Mouse (Mus musculus) midbrain, postnatal 0 days (tissue): ENCODE results near the gene Hyou1. TPM values are rescaled to one million over a fixed set of nuclear protein-coding genes. Genes with fewer than 3 reads are reported as not detected.
A peak's percentile ranks its signal among the peaks of the same experiment; 100 is the strongest.

Experiments
- ATAC-seq: fragments of 200-750 bp; cut with Nextera tagmentation; 2 replicates; pipeline ENCODE4 v1.8.0; 2017; ENCODE audit warnings: moderate number of reproducible peaks, mild to moderate bottlenecking, moderate TSS enrichment, moderate library complexity; ENCODE audit not compliant: low FRiP score
- DNase-seq: peaks from one replicate; pipeline ENCODE4 v3.0.0-alpha.2; 2015; ENCODE audit warnings: low spot score
- H3K27ac ChIP-seq: fragments of 300-500 bp; sonication (generic); 2 replicates; pipeline ENCODE4 v1.5.1; 2014; ENCODE audit warnings: low read depth, mild to moderate bottlenecking, low read length, mixed read lengths
- H3K27me3 ChIP-seq: fragments of 300-500 bp; sonication (generic); 2 replicates; pipeline ENCODE4 v1.6.1; 2014; ENCODE audit warnings: low read length, control low read depth, mixed read lengths; ENCODE audit not compliant: insufficient read depth
- H3K36me3 ChIP-seq: fragments of 300-500 bp; sonication (generic); 2 replicates; pipeline ENCODE4 v1.6.1; 2014; ENCODE audit warnings: low read length, control low read depth, mixed read lengths; ENCODE audit not compliant: insufficient read depth
- H3K4me1 ChIP-seq: fragments of 300-500 bp; sonication (generic); 2 replicates; pipeline ENCODE4 v1.6.1; 2014; ENCODE audit warnings: mild to moderate bottlenecking, control low read depth, antibody characterized with exemption, low read length, mixed read lengths; ENCODE audit not compliant: insufficient read depth
- H3K4me2 ChIP-seq: fragments of 300-500 bp; sonication (generic); 2 replicates; pipeline ENCODE4 v1.6.1; 2014; ENCODE audit warnings: low read depth, mild to moderate bottlenecking, low read length, mixed read lengths; ENCODE audit not compliant: poor library complexity, severe bottlenecking
- H3K4me3 ChIP-seq: fragments of 300-500 bp; sonication (generic); 2 replicates; pipeline ENCODE4 v1.5.1; 2014; ENCODE audit warnings: low read depth, mild to moderate bottlenecking, low read length, moderate library complexity
- H3K9ac ChIP-seq: fragments of 300-500 bp; sonication (generic); replicated peaks from 2 replicates; pipeline ENCODE4 v1.6.1; 2014; ENCODE audit warnings: mild to moderate bottlenecking, low read length, moderate library complexity, mixed read lengths; ENCODE audit not compliant: poor library complexity, severe bottlenecking
- H3K9me3 ChIP-seq: fragments of 300-500 bp; sonication (generic); 2 replicates; pipeline ENCODE4 v1.6.1; 2016; ENCODE audit warnings: low read length, control low read depth
- CTCF ChIP-seq: IDR thresholded peaks from 2 replicates; pipeline ENCODE4 v1.5.1; 2016; ENCODE audit warnings: antibody characterized with exemption, mild to moderate bottlenecking
- WGBS: fragments of 180-500 bp; shearing (Covaris S2); extraction: QIAGEN DNeasy Blood & Tissue Kit; methylation state at CpG from one replicate; pipeline ENCODE4 v1.1.7; 2014; 5-methylcytosine and 5-hydroxymethylcytosine counted together
- polyA plus RNA-seq: library from polyadenylated mRNA; unstranded; fragments of >200 nt; fragmentation: Nextera tagmentation; extraction: Ambion mirVana; gene quantifications from 2 replicates; pipeline ENCODE4 v1.2.1, GENCODE M21; 2015
- total RNA-seq: library from RNA; depleted of rRNA; stranded (reverse); fragments of >200 nt; gene quantifications from 2 replicates; pipeline ENCODE4 v1.2.3, GENCODE M21; 2014; rRNA removed

Hyou1 gene
- 64.7 and 78.8 TPM in 2 replicates for total RNA-seq
- 16.9 and 18.5 TPM in 2 replicates for polyA plus RNA-seq

DNA sequence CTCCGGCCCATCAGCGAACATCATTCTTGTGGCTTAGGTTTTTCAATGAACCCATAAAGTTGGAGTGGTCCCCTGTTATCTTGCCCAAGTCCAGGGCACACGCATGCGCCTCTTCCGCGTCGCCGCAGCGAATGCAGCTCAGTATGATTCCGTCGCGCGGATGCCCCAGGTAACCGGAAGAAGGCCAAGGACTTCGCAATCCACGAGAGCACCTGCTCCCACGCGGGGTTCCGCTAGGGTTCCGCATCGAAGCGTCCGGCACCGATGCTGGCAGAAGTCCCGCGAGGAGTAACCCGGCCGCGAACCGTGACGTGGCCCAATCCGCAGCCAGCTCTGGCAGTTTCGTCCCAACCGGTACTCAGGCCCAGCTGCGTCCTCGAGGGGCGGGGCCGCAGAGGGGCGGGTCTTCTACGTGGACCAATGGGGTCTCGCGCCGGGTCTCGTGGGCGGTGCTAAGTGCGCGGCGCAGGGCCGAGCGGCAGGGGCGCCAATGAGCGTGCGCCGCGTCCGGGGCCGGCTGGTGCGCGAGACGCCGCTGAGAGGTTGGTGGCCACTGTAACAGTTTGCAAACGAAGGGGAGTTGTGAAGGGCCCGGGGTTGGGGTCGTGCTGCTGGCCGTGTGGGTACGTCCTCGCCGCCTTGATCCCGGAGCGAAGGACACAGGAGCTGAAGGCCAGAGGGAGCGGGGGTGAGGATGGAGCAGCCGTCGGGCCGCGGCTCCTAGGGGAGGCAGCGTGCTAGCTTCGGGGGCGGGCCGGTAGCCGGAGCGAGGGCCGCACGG lies at the start of gene Hyou1:
TSS of gene Hyou1 (plus strand) at position 437 of the 781 bp plus-strand sequence.
- Histone ChIP-seq H3K36me3 (peaks cover 31% of the 10 kb centered on the region), H3K27me3 (no peaks in the 10 kb centered on the region), H3K9ac (peak within 1 kb of the TSS; percentile 95), H3K4me2 (peak within 1 kb of the TSS; percentile 94), H3K4me1 (peaks cover 9% of the 10 kb centered on the region; the same call in 1 of the 2 replicates), H3K27ac (peak within 1 kb of the TSS; percentile 86), H3K4me3 (peak within 1 kb of the TSS; percentile 92), H3K9me3 (no peaks in the 10 kb centered on the region)
- peak; percentile 62 for TF ChIP-seq CTCF
- DNase-seq (peak; percentile 98), ATAC-seq (peak; percentile 98)
- under 1% methylated on average over 76 of the region's 83 CpGs for WGBS

DNA sequence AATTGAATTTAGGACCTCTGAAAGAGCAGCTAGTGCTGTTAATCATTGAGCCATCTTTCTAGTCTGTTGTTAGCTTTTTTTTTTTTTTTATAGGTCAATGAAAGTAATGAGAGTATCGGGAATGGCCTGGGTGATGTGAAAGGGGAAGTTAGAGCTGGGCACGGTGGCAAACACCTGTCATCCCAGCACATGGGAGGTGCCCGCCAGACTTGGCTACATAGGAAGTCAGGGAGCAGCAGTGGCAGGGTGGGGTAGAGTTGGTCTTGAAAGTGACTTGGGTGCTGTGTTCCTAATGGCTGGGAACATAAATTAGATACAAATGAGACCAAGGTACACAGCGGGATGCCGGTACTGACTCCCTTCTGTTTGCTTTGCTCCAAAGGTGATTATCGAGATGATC lies 48.6 kb upstream of the Hyou1 start:
- DNase-seq, result no peak
- Histone ChIP-seq H3K27me3 (no peaks in the 10 kb centered on the region), H3K4me2 (no peak overlapping the region), H3K4me1 (0 out of 2 replicates have a peak, but pooled peaks cover 8% of the 10 kb centered on the region), H3K4me3 (no peak overlapping the region), H3K36me3 (peaks cover 23% of the 10 kb centered on the region), H3K9ac (no peak overlapping the region), H3K27ac (no peak overlapping the region), H3K9me3 (no peaks in the 10 kb centered on the region)
- 97% methylated on average over 6 of the region's 6 CpGs for WGBS
- no peak for ATAC-seq
- TF ChIP-seq CTCF, result no peak

DNA sequence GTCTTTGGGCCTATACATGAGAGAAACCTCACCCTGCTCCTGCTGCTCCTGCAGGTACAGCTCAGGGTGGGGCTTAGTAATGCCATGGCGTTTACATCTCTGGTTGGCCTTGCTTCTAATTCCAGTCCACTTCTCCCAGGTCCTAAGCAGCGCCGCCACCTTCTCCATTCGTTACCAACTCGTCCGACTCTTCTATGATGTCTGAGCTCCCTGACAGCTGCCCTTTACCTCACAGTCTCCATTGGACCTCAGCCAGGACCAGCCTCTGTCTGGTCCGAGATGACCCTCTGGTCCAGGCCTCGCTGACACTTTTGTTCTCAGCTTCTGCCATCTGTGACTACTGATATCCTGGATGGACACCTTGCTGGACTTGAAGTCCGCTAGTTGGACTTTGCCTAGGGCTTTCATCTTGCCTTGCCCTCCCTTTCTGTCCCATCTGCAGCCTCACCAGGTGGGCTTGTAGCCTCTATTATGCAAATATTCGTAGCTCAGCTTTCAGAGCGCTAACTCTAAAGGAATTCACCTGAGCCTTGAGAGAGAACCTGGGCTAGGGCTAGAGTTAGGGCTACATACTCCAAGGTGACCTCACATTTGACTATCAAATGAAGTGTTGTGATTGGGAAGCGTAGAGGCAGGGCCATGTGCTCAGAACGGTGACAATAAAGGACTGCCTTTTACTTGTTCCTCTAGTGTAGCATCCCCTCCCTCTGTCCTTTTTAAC lies 46.2 kb upstream of the Hyou1 start:
- Histone ChIP-seq H3K9ac (no peak overlapping the region), H3K9me3 (no peaks in the 10 kb centered on the region), H3K4me1 (peaks cover 5% of the 10 kb centered on the region; the same call in 1 of the 2 replicates), H3K36me3 (peaks cover 25% of the 10 kb centered on the region), H3K27me3 (no peaks in the 10 kb centered on the region), H3K27ac (no peak overlapping the region), H3K4me3 (no peak overlapping the region), H3K4me2 (no peak overlapping the region)
- TF ChIP-seq CTCF, result no peak
- ATAC-seq (no peak), DNase-seq (no peak)
- WGBS, result 95% methylated on average over 13 of the region's 13 CpGs

DNA sequence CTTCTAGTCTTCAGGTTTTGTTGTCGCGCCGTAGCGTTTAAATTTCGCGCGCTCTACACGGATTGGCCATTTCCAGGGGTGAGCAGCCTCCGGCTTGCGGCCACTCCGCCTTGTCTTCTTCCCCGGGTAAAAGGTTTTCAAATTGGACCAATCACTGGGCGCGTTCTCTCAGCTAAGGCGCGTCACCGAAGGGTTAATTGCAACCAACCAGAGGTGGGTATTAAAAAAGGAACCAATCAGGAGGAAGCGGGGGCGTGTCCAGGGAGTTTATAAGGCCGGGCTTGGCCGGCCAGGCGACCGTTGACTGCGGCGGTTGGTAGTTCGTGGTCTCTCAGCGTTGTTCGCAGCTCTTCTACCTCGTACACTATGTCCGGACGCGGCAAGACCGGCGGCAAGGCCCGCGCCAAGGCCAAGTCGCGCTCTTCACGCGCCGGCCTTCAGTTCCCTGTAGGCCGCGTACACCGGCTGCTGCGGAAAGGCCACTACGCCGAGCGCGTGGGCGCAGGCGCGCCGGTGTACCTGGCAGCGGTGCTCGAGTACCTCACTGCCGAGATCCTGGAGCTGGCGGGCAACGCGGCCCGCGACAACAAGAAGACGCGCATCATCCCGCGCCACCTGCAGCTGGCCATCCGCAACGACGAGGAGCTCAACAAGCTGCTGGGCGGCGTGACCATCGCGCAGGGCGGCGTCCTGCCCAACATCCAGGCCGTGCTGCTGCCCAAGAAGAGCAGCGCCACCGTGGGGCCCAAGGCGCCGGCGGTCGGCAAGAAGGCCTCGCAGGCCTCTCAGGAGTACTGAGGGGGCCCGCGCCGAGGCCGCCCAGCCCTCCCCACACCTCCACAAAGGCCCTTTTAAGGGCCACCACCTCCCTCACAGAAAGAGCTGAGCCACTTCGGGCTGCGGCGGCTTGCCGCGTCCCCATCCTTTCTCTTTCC lies 44.6 kb upstream of the Hyou1 start, which contains the start of gene H2afx:
TSS of gene H2afx (plus strand) at position 299 of the 935 bp plus-strand sequence.
- WGBS, result under 1% methylated on average over 85 of the region's 91 CpGs

DNA sequence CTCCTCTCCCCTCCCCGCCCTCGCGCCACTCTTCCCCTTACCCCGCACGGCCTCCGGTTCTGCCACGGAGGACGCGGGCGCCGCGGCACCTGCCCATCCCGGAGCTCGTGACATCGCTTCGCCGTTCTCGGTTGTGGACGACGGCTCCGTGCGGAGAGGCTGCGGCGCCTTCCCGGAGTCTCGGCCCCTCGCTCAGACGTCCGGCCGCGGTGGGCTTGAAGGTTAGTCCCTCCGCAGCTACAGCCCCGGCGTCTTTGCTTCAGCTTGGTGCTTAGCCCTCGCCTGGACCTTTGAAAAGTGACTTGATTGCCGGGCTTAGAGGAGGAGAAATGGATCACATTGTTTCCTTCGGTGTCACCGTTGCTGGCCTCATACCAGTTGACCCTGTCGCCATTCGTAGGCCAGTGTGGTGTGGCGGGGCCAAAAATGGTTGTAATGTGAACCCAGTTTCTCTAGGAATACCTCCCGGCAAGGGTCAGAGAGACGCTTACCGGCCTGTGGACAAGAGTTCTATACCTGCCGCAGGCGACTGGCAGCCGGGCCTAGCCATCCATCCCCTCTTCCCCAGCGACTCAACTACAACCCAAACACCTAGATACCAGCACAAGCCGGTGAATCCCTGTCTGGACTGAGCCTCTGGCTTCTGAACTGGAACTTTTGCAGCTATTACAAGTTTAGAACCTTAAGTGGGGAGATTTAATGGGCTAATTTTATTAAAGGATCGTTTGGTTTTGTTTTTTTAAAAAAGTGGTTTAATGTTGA lies 43.8 kb upstream of the Hyou1 start:
- H3K4me2 ChIP-seq, result peak overlapping the region; percentile 86
- ATAC-seq, result no peak
- no peaks in the 10 kb centered on the region for H3K27me3 ChIP-seq
- WGBS, result under 1% methylated on average over 50 of the region's 50 CpGs
- no peak for DNase-seq
- peak overlapping the region; percentile 85 for H3K27ac ChIP-seq
- TF ChIP-seq CTCF, result no peak
- peaks cover 5% of the 10 kb centered on the region; the same call in 1 of the 2 replicates for H3K4me1 ChIP-seq
- H3K4me3 ChIP-seq, result peak overlapping the region; percentile 87
- no peaks in the 10 kb centered on the region for H3K9me3 ChIP-seq
- peaks cover 28% of the 10 kb centered on the region for H3K36me3 ChIP-seq
- H3K9ac ChIP-seq, result peak overlapping the region; percentile 90

More for the DNA sequence above, 44.6 kb upstream of the Hyou1 start, which contains the start of gene H2afx:
- ATAC-seq (peak; percentile 96), DNase-seq (peak; percentile 100)
- Histone ChIP-seq H3K4me2 (peak within 1 kb of the TSS; percentile 86), H3K36me3 (peaks cover 31% of the 10 kb centered on the region), H3K4me1 (peaks cover 5% of the 10 kb centered on the region; the same call in 1 of the 2 replicates), H3K9ac (peak within 1 kb of the TSS; percentile 90), H3K27ac (peak within 1 kb of the TSS; percentile 85), H3K9me3 (no peaks in the 10 kb centered on the region), H3K4me3 (peak within 1 kb of the TSS; percentile 87), H3K27me3 (no peaks in the 10 kb centered on the region)
- TF ChIP-seq CTCF, result peak; percentile 68
